Mouse (Mus musculus) liver, adult 2 months (tissue): Measurements from ENCODE around the gene Atrx.

Source experiments
- CTCF ChIP-seq: fragments of 200-500 bp; IDR thresholded peaks from 2 replicates; pipeline ENCODE4 v1.5.1; 2011; ENCODE audit warnings: low read depth, low read length, control low read depth
- POLR2A ChIP-seq: fragments of 200-500 bp; IDR thresholded peaks from 2 replicates; pipeline ENCODE4 v1.6.1; 2011; ENCODE audit warnings: low read length, control low read depth; ENCODE audit not compliant: insufficient read depth; ENCODE audit errors: extremely low read depth

DNA sequence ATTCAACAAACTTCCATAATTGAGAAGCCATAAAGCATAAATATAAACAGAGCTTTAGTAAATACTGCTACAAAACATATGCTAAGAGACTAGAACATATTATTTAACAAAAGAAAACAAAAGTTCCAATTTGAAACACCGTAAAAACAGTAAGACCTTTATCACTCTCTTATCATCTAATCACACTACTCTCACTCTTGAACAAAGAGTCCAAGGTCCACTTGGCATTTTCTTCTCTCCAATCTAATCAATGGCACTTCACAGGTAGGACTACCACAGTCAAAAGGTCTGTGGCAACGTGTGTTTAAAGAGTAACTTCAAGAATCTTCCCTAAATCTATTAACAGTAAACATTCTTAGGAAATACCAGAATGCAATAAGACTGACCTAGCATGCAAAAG, 42.3 kb downstream of the Atrx start:
- TF ChIP-seq POLR2A = no peak
- TF ChIP-seq CTCF = no peak
